Mouse (Mus musculus) left cerebral cortex, adult 9 months (tissue): ENCODE data around the gene Frat1.

Experiments used
- DNase-seq, 2 experiments: peaks; one replicate each; pipeline ENCODE4 v3.0.0; 2022; ENCODE audit warnings: low spot score in 2 of 2

Gene Frat1

GRCm38 (mm10) chr19:41816915-41817314 is 12.9 kb upstream of the Frat1 start:
- no peak for DNase-seq

GRCm38 (mm10) chr19:41817325-41817724 is 12.4 kb upstream of the Frat1 start:
- no peak for DNase-seq

- DNase-seq, result no peak
These were observed 11.0 kb upstream of the Frat1 start for GRCm38 (mm10) chr19:41818749-41819148.

- DNase-seq, result no peak
These were observed 8.3 kb upstream of the Frat1 start for GRCm38 (mm10) chr19:41821436-41821835.

- no peak for DNase-seq
These were observed 7.2 kb upstream of the Frat1 start for GRCm38 (mm10) chr19:41822589-41822988.

GRCm38 (mm10) chr19:41824950-41825349 is 4.8 kb upstream of the Frat1 start:
- DNase-seq, result no peak

DNA sequence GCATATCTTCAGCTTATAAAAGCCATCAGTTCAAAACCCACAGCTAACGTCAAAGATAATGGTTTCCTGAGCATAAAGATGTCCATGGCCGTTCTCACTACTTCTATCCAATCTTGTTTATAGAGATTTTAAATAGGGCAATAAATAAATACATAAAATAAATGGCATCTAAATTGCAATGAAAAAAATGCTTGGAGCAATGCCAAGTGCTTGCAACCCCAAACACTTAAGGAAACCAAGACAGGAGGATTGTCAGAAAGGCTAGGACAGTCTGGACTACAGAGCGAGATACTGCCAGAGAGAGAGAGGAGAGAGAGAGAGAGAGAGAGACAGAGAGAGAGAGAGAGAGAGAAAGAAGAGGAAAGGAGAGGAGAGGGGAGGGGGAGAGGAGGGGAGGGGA is 3.2 kb upstream of the Frat1 start:
- DNase-seq, result no peak

DNA sequence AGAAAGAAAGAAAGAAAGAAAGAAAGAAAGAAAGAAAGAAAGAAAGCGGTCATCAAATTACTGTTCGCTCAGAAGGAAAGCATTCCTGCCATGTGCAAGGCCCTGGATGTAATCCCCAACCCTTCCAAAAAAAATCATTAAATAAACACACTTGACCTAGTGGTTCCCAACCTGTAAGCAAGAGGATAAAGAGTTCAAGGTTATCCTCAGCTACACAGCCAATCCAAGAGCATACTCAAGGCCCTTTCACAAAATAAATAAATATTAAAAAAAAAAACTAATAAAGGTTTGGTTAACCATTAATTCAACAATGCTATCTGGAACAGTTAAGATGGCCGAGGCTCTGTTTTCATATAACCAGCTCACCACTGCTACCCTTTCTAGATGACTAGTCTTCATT is 829 bp upstream of the Frat1 start:
- DNase-seq, result no peak

GRCm38 (mm10) chr19:41830106-41831031 is 599 bp downstream of the Frat1 start:
- DNase-seq, result peak in 1 of 2 experiments; percentile 43

DNA sequence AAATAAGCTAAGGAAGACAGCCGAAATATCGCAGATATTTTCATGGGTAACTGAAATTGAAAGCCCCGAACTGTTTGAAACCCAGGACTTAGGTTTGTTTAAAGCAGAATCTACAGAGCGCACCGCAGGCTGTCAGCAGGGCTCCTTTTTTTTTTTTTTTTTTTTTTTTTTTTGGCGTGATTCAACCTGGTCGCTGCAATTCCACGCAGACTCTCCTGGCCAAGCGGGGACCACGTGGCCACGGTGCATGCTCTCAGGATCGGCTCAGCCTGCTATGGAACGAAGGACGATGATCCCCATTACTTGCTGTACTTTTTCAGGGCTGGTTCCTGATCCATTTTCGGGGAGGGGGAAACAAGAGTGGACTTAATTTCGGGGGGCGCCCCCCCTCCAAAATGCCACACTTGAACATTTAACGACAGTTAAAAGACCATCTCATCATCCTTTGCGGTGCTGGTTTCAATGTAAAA is 1.4 kb downstream of the Frat1 start:
- no peak for DNase-seq

DNA sequence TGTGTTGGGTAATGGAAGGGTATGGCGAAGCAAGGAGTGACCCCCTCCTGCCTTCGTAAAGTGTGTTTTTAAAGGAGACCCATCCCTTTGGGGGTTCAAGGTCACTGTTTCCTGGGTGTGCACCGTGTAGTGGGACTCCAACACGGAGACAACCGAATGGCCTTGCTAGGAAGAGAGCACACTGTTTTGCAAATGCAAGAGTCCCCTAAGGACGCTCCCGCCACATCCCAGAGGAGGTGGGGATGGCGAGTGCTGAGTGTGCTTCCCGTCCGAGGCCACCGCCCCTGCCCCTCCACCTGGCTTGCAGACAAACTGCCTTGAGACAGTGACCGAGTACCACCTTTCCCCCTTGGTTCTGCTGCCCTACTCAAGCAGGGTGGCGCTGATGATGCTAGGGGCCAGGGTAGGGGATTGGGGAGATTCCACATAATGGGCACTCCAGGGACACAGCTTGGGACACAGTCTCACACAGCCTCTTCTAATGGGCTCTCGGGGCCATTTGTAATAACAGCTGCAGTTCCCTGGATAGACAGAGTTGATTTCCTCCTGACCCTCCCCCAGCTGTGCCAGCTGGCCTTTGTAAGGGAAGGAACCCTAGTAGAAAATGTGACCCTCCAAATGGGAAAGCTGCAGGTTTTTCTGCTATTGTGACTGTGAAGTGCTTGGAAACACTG is 2.1 kb downstream of the Frat1 start:
- no peak for DNase-seq

DNA sequence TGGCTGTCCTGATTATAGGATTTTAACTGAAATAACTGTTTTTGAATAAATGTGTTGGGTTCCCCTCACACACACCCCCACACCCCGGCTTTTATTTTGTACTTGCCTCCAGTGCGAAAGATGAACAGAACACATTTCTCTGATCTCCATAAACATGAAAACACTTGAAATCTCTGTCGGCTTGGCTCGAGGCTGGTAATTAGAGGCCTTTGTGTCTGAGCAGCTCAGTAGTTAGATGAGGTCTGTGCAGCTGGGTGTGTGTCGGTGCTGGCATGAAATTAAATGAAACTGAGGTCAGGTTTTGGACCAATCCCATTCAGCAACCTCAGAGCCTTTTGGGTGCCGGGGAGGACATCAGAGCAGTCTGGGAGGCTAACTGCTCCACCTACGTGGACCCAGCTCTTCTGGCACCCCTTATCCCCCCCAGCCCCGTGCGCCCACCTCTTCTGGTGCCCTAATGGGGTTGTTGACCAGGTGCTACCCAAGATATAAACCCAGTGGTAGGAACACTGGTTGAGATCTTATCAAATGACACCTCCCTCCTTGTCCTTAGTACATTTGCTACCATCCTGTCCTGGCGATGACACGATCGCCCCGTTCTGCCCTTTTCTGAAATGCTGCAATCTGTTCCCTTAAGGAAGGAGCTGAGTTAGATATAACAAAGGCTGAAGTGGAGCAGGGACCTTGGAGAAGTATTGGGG is 2.9 kb downstream of the Frat1 start:
- DNase-seq, result no peak

GRCm38 (mm10) chr19:41835407-41835806 is 5.6 kb downstream of the Frat1 start:
- no peak for DNase-seq

GRCm38 (mm10) chr19:41835816-41836215 is 6.0 kb downstream of the Frat1 start:
- peak in 1 of 2 experiments; percentile 62 for DNase-seq

DNA sequence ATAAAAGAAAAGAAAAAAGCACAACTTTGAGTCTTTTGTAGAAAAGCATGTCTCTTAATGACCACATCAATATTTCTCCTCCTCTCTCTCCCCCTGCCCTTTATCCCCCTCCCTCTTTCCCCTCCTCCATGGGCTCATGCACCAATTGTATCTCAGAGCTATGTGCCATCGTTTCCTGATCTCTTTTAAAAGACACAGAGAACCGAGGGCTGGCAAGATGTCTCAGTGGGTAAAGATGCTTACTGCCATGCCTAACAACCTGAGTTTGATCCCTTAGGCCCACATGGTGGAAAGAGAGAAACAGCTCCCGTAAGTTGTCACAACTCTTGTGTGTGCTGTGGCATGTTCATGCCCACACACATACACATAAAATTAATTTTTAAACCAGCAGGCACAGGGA is 6.9 kb downstream of the Frat1 start:
- DNase-seq, result no peak

DNA sequence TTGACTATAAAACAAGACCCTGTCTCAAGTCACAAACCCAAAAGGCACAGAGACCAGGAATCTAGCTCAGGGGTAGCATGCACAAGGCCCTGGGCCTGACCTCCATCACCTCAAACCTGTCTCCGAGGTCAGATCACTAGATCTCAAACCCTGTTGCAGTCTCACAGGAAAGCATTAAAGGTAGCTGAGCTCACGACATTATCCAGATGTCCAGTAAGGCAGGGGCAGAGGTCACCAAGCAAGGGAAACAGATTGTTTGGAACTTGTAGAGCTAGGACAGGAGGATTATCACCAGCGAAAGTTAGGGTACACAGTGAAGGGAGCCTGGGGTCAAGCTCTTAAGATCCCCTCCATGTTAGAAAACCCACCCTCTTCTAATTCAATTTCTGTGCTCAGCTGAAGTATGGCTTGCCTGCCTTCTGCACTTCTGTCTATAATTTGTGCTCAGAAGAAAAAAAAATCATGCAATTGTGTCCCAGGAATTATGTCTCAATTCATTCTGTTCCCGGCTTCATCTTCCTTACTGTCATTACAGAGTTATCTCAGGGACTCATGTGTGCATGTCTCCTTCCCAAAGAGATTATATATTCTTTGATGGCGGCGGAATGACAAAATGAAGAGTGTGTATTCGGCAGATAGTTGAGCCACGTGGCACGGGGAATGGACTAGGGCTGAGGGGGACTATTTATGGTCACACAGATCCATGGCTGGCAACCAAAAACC is 7.6 kb downstream of the Frat1 start:
- DNase-seq, result no peak

GRCm38 (mm10) chr19:41837917-41838261 is 8.1 kb downstream of the Frat1 start:
- DNase-seq, result no peak

DNA sequence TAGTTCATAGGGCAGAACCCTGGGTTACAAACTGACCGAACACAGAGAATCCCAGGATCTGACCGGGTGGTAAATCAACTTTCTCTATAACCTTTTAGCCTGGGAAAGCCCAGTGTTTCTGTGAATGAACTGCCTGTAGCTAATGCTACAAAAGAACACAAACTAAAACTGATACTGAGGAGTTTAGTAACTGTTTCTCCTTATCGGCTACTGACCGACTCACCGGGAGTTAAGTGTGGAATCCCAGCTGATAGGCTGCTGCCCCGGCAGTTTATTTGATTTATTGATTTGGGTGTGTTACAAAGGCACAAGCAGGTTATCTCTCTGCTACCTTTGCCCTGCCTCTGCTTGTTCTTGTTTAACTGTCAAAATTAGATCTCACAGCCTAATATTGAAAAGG is 9.0 kb downstream of the Frat1 start:
- DNase-seq, result no peak

DNA sequence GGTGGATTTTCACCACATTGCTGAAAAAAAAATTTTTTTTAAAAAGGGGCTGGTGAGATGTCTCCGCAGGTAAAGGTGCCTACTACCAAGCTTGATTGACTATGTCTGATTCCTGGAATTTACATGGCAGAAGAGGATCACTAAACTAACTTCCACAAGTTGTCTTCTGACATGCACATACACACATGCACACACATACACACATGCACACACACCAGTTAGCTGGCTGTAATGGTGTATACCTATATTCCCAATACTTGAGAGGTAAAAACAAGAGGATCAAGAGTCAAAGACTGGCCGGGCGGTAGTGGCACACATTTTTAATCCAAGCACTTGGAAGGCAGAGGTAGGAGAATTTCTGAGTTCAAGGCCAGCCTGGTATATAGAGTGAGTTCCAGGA is 9.9 kb downstream of the Frat1 start:
- DNase-seq, result no peak

- no peak for DNase-seq
These were observed 11.5 kb downstream of the Frat1 start for GRCm38 (mm10) chr19:41841105-41841750.

GRCm38 (mm10) chr19:41842196-41842595 is 12.4 kb downstream of the Frat1 start:
- no peak for DNase-seq
